Mouse (Mus musculus) limb, embryonic 12.5 days (tissue): ENCODE measurements at regions not wholly inside any gene's neighbourhood (a gene's known extent, or its start where the extent isn't known, plus 50 kb on each side); places are given as distances from the start of the nearest gene placed in this dataset.

Experiments used
- ATAC-seq: fragments of 200-750 bp; cut with Nextera tagmentation; 2 replicates; pipeline ENCODE4 v1.8.0; 2017; ENCODE audit warnings: low read depth, moderate TSS enrichment; ENCODE audit not compliant: insufficient number of reproducible peaks, insufficient read depth, low FRiP score, low TSS enrichment
- H3K27ac ChIP-seq: fragments of 300-500 bp; sonication (generic); 2 replicates; pipeline ENCODE4 v1.5.1; 2016; ENCODE audit warnings: mild to moderate bottlenecking, moderate library complexity
- H3K27me3 ChIP-seq: fragments of 300-500 bp; sonication (generic); 2 replicates; pipeline ENCODE4 v1.6.1; 2016; ENCODE audit warnings: mild to moderate bottlenecking, moderate library complexity
- H3K36me3 ChIP-seq: fragments of 300-500 bp; sonication (generic); 2 replicates; pipeline ENCODE4 v1.6.1; 2016; ENCODE audit warnings: mild to moderate bottlenecking, moderate library complexity
- H3K4me1 ChIP-seq: fragments of 300-500 bp; sonication (generic); replicated peaks from 2 replicates; pipeline ENCODE4 v1.6.1; 2016
- H3K4me2 ChIP-seq: fragments of 300-500 bp; sonication (generic); 2 replicates; pipeline ENCODE4 v1.6.1; 2016; ENCODE audit warnings: mild to moderate bottlenecking, moderate library complexity
- H3K4me3 ChIP-seq: fragments of 300-500 bp; sonication (generic); replicated peaks from 2 replicates; pipeline ENCODE4 v1.5.1; 2016; ENCODE audit warnings: mild to moderate bottlenecking
- H3K9ac ChIP-seq: fragments of 300-500 bp; sonication (generic); replicated peaks from 2 replicates; pipeline ENCODE4 v1.6.1; 2016; ENCODE audit warnings: mild to moderate bottlenecking, moderate library complexity
- H3K9me3 ChIP-seq: fragments of 300-500 bp; sonication (generic); 2 replicates; pipeline ENCODE4 v1.6.1; 2016; ENCODE audit warnings: mild to moderate bottlenecking, moderate library complexity
- WGBS: fragments of 180-500 bp; shearing (Covaris S2); methylation state at CpG from one replicate; pipeline ENCODE4 v1.1.7; 2016; 5-methylcytosine and 5-hydroxymethylcytosine counted together

- no peak overlapping the region for H3K4me3 ChIP-seq
- no peak overlapping the region for H3K27ac ChIP-seq
- no peak overlapping the region for H3K4me2 ChIP-seq
- no peaks in the 10 kb centered on the region; the same call in 1 of the 2 replicates for H3K27me3 ChIP-seq
- peaks cover 8% of the 10 kb centered on the region; the same call in 1 of the 2 replicates for H3K9me3 ChIP-seq
- H3K36me3 ChIP-seq = no peaks in the 10 kb centered on the region
- peaks cover 6% of the 10 kb centered on the region for H3K4me1 ChIP-seq
- WGBS = 84% methylated on average over 3 of the region's 3 CpGs
- ATAC-seq = no peak
- H3K9ac ChIP-seq = no peak overlapping the region
These were observed 184.3 kb upstream of the Tle3 start for GRCm38 (mm10) chr9:61187713-61188399.

DNA sequence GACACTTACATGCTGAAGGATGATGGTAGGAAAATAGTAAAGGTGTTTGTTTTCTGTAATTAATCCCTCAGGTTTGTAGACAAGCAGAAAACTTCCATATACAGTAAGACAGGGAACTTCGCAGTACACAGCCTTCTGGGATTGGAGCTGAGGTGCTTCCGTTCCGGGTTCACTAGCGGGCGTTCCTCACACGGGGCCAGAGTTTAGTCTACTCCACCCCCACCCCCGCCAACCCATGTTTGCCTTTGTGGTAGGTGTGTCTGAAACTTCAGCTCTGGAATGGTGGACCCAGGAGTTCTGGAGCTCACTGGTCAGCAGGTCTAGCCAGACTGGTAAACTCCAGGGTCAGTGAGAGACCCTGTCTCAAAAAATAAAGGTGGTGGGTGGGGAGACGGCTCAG is 182.9 kb upstream of the Tle3 start:
- ATAC-seq = no peak
- no peak overlapping the region for H3K9ac ChIP-seq
- H3K4me2 ChIP-seq = no peak overlapping the region
- no peaks in the 10 kb centered on the region; the same call in 1 of the 2 replicates for H3K27me3 ChIP-seq
- H3K4me1 ChIP-seq = peaks cover 6% of the 10 kb centered on the region
- 92% methylated on average over 8 of the region's 8 CpGs for WGBS
- H3K4me3 ChIP-seq = no peak overlapping the region
- no peak overlapping the region for H3K27ac ChIP-seq
- H3K9me3 ChIP-seq = peaks cover 8% of the 10 kb centered on the region; the same call in 1 of the 2 replicates
- no peaks in the 10 kb centered on the region for H3K36me3 ChIP-seq

GRCm38 (mm10) chr9:61199077-61199753 is 173.0 kb upstream of the Tle3 start:
- no peak overlapping the region for H3K9ac ChIP-seq
- ATAC-seq = no peak

DNA sequence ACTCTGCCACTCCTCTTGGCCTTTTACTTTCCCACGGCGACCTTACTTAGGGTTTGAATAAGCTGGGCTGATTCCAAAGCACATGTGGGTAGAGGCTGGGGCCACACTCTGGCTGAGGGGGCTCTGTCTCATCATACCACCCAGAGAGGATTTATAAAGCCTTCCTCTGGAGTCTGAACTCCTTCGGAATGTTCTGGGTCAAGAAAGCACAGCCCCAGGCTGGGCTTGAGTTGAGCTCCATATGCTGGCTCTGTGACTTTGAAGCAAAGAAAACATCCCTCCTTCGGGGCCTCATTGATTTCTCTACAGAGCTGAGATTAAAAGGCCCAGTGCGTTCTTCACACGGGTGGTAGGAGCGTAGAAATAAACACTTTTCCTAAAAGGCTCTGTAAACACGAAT is 172.3 kb upstream of the Tle3 start:
- H3K9ac ChIP-seq = no peak overlapping the region
- H3K4me1 ChIP-seq = peaks cover 23% of the 10 kb centered on the region
- H3K27me3 ChIP-seq = peaks cover 13% of the 10 kb centered on the region; the same call in 1 of the 2 replicates
- H3K36me3 ChIP-seq = no peaks in the 10 kb centered on the region
- H3K4me2 ChIP-seq = no peak overlapping the region
- 14% methylated on average over 8 of the region's 8 CpGs for WGBS
- 0 out of 2 replicates have a peak overlapping the region, but pooled peaks have one; percentile 29 for H3K27ac ChIP-seq
- ATAC-seq = no peak
- H3K9me3 ChIP-seq = no peaks in the 10 kb centered on the region
- H3K4me3 ChIP-seq = no peak overlapping the region

More at GRCm38 (mm10) chr9:61199077-61199753, 173.0 kb upstream of the Tle3 start:
- Histone ChIP-seq H3K4me3 (no peak overlapping the region), H3K27ac (no peak overlapping the region), H3K4me1 (peaks cover 23% of the 10 kb centered on the region), H3K27me3 (peaks cover 10% of the 10 kb centered on the region; the same call in 1 of the 2 replicates), H3K36me3 (no peaks in the 10 kb centered on the region), H3K4me2 (no peak overlapping the region), H3K9me3 (no peaks in the 10 kb centered on the region)
- 39% methylated on average over 4 of the region's 4 CpGs for WGBS

GRCm38 (mm10) chr9:61200295-61200955 is 171.7 kb upstream of the Tle3 start:
- ATAC-seq = no peak
- WGBS = 18% methylated on average over 5 of the region's 5 CpGs
- peaks cover 14% of the 10 kb centered on the region; the same call in 1 of the 2 replicates for H3K27me3 ChIP-seq
- no peak overlapping the region for H3K4me3 ChIP-seq
- H3K9ac ChIP-seq = no peak overlapping the region
- H3K4me1 ChIP-seq = peaks cover 23% of the 10 kb centered on the region
- 0 out of 2 replicates have a peak overlapping the region, but pooled peaks have one; percentile 29 for H3K27ac ChIP-seq
- no peaks in the 10 kb centered on the region for H3K9me3 ChIP-seq
- no peak overlapping the region for H3K4me2 ChIP-seq
- H3K36me3 ChIP-seq = no peaks in the 10 kb centered on the region

GRCm38 (mm10) chr9:61205049-61205448 is 167.1 kb upstream of the Tle3 start:
- Histone ChIP-seq H3K4me1 (peaks cover 34% of the 10 kb centered on the region), H3K9ac (no peak overlapping the region), H3K9me3 (no peaks in the 10 kb centered on the region), H3K27me3 (peaks cover 14% of the 10 kb centered on the region; the same call in 1 of the 2 replicates), H3K4me2 (no peak overlapping the region), H3K27ac (no peak overlapping the region), H3K4me3 (no peak overlapping the region), H3K36me3 (no peaks in the 10 kb centered on the region)
- ATAC-seq = no peak
- 71% methylated on average over 8 of the region's 8 CpGs for WGBS

DNA sequence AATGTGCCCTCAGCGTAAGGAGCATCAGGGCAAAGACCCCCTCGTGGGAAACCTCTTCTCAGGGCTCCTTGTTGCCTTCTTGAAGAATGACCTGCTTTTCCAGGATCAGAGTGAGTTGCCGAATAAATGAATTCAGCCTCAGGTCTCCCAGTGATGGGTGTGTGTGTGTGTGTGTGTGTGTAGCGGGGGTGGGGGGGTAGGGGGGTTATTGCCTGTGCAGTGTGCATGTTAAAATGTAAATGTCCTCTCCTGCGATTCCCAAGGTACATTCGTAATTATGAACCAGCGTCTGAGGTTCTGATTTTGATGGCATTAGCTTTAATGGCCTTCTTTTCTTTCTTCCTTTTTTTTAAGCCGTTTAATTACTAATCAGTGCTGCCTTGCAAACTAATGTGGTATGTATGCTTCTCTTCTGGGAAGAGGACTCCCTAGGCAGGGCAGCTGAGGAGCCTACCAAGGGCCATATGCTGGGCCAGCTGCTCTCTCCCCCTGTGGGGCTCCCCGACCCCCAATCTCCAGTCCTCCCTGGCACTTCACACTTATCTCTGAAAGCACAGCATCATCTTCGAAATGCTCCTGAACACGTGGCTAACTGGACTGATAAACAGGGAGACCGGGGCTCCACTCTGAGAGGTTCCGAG is 165.3 kb upstream of the Tle3 start:
- WGBS = 63% methylated on average over 13 of the region's 13 CpGs
- H3K4me3 ChIP-seq = no peak overlapping the region
- peaks cover 8% of the 10 kb centered on the region; the same call in 1 of the 2 replicates for H3K27me3 ChIP-seq
- H3K36me3 ChIP-seq = no peaks in the 10 kb centered on the region
- H3K4me1 ChIP-seq = peaks cover 23% of the 10 kb centered on the region
- no peak overlapping the region for H3K27ac ChIP-seq
- no peaks in the 10 kb centered on the region for H3K9me3 ChIP-seq
- H3K9ac ChIP-seq = no peak overlapping the region
- ATAC-seq = no peak
- H3K4me2 ChIP-seq = no peak overlapping the region

GRCm38 (mm10) chr9:61207423-61208150 is 164.6 kb upstream of the Tle3 start:
- no peaks in the 10 kb centered on the region for H3K36me3 ChIP-seq
- H3K9me3 ChIP-seq = no peaks in the 10 kb centered on the region
- H3K27me3 ChIP-seq = peaks cover 13% of the 10 kb centered on the region; the same call in 1 of the 2 replicates
- no peak overlapping the region for H3K4me3 ChIP-seq
- H3K27ac ChIP-seq = no peak overlapping the region
- H3K9ac ChIP-seq = no peak overlapping the region
- WGBS = 82% methylated on average over 13 of the region's 13 CpGs
- H3K4me2 ChIP-seq = no peak overlapping the region
- peaks cover 23% of the 10 kb centered on the region for H3K4me1 ChIP-seq
- ATAC-seq = no peak

- 56% methylated on average over 4 of the region's 4 CpGs for WGBS
- no peak overlapping the region for H3K27ac ChIP-seq
- no peak for ATAC-seq
- no peak overlapping the region for H3K4me2 ChIP-seq
- H3K4me1 ChIP-seq = peaks cover 39% of the 10 kb centered on the region
- no peak overlapping the region for H3K9ac ChIP-seq
- no peak overlapping the region for H3K4me3 ChIP-seq
- H3K27me3 ChIP-seq = peaks cover 9% of the 10 kb centered on the region
- no peaks in the 10 kb centered on the region for H3K9me3 ChIP-seq
- H3K36me3 ChIP-seq = no peaks in the 10 kb centered on the region
These were observed 160.5 kb upstream of the Tle3 start for GRCm38 (mm10) chr9:61211627-61212026.

- H3K36me3 ChIP-seq = no peaks in the 10 kb centered on the region
- H3K9ac ChIP-seq = no peak overlapping the region
- H3K27me3 ChIP-seq = peaks cover 30% of the 10 kb centered on the region
- no peak overlapping the region for H3K4me3 ChIP-seq
- ATAC-seq = peak; percentile 71; the same call in 1 of the 2 replicates
- H3K27ac ChIP-seq = peak overlapping the region; percentile 64
- WGBS = 39% methylated on average over 6 of the region's 6 CpGs
- H3K9me3 ChIP-seq = no peaks in the 10 kb centered on the region
- H3K4me2 ChIP-seq = peak overlapping the region; percentile 15; the same call in 1 of the 2 replicates
- peaks cover 26% of the 10 kb centered on the region for H3K4me1 ChIP-seq
These were observed 157.2 kb upstream of the Tle3 start for GRCm38 (mm10) chr9:61214943-61215342.
